Mouse (Mus musculus) G1E (cell line): Measurements from ENCODE around the gene Cfd.

Experiments
- CTCF ChIP-seq: IDR thresholded peaks from 2 replicates; pipeline ENCODE4 v1.5.1; 2012; ENCODE audit warnings: low read depth, low read length, inconsistent platforms, mixed read lengths
- TAL1 ChIP-seq: conservative IDR thresholded peaks from 2 replicates; pipeline ENCODE4 v1.6.1; 2012; ENCODE audit warnings: low read depth, low read length, inconsistent platforms, mixed read lengths

DNA sequence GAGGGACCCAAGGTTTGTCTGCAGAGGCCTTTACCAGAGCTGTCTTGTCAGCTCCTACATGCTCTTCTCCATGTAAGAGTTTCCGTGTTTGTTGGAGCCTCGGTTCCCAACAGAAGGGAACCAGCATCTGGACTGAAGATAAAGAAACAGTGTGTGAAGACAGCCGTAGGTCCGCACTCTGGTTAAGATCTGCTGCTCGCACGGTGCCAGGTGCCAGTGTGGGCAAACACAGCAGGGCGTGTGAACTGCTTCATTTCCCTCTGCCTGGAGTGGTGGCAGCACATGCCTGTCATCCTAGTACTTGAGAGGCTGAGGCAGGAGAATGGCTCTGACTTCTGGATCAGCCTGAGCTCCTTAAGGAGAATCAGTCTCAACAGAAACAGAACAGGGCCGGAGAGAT is 18.8 kb upstream of the Cfd start:
- TF ChIP-seq CTCF (no peak), TAL1 (no peak)
